Mouse (Mus musculus) macrophage (primary cell): ENCODE results near the gene 2010315B03Rik. TPM values are rescaled to one million over a fixed set of nuclear protein-coding genes. Genes with fewer than 3 reads are reported as not detected.

Experiments used
- H3K27ac ChIP-seq: fragments of 350-480 bp; formaldehyde crosslinking; 2 replicates; pipeline ENCODE4 v1.9.0; 2021
- H3K36me3 ChIP-seq: fragments of 350-480 bp; formaldehyde crosslinking; 2 replicates; pipeline ENCODE4 v1.9.0; 2021; ENCODE audit errors: inconsistent target
- H3K4me3 ChIP-seq: fragments of 350-480 bp; formaldehyde crosslinking; 2 replicates; pipeline ENCODE4 v1.9.0; 2021; ENCODE audit errors: inconsistent target
- H3K79me2 ChIP-seq: fragments of 350-480 bp; formaldehyde crosslinking; 2 replicates; pipeline ENCODE4 v1.9.0; 2021; ENCODE audit errors: inconsistent target
- WGBS: methylation state at CpG from one replicate; pipeline ENCODE4 v1.1.7; 2026; ENCODE audit warnings: inconsistent platforms; ENCODE audit not compliant: missing documents; 5-methylcytosine and 5-hydroxymethylcytosine counted together
- polyA plus RNA-seq: library from polyadenylated mRNA; stranded (reverse); fragments of 250-400 nt; gene quantifications from 3 replicates; pipeline ENCODE4 v1.2.4, GENCODE M21; 2018; ENCODE audit warnings: inconsistent platforms
- total RNA-seq, 78 experiments: library from RNA; depleted of rRNA; stranded (reverse); fragments of 250-400 nt; gene quantifications; 1 replicate in 9 of 78; 2 replicates in 24 of 78; 3 replicates in 43 of 78; 4 replicates in 2 of 78; pipeline ENCODE4 v1.2.4; 2018; ENCODE audit warnings: inconsistent platforms in 56 of 78

Gene 2010315B03Rik
- 100 to 1,000 TPM in 6 of 26 experiments, 10 to 100 TPM in 20; 11.1 to 136 (median 72.8) TPM for total RNA-seq (2018; cell fraction: chromatin; rRNA removed)
- 10 to 100 TPM in 22 of 26 experiments, 1 to 10 TPM in 4; 6.0 to 25.2 (median 18.8) TPM for total RNA-seq (2018; cell fraction: cytosol; rRNA removed)
- total RNA-seq (2018; cell fraction: nucleus; rRNA removed), result 100 to 1,000 TPM in 2 of 26 experiments, 10 to 100 TPM in 23, 1 to 10 TPM in 1; 8.6 to 128 (median 41.1) TPM
- 15.8 to 21.4 TPM (median 17.1 TPM) in 3 replicates for polyA plus RNA-seq

GRCm38 (mm10) chr9:124312171-124313142 is at the start of gene 2010315B03Rik:
Gene 2010315B03Rik (minus strand): TSS chr9:124312696.
- 0% methylated on average over 21 of the region's 22 CpGs for WGBS
- peaks cover 44% of the 10 kb centered on the region for H3K79me2 ChIP-seq
- H3K27ac ChIP-seq, result peak within 1 kb of the TSS; percentile 91
- H3K4me3 ChIP-seq, result peak within 1 kb of the TSS; percentile 87
- H3K36me3 ChIP-seq, result no peaks in the 10 kb centered on the region

GRCm38 (mm10) chr9:124311502-124311901 is 994 bp downstream of the 2010315B03Rik start:
- H3K36me3 ChIP-seq, result no peaks in the 10 kb centered on the region
- H3K27ac ChIP-seq, result peak overlapping the region; percentile 91
- peaks cover 53% of the 10 kb centered on the region for H3K79me2 ChIP-seq
- peak overlapping the region; percentile 87 for H3K4me3 ChIP-seq

GRCm38 (mm10) chr9:124288329-124288728 is 24.2 kb downstream of the 2010315B03Rik start:
- no peak overlapping the region for H3K27ac ChIP-seq
- H3K79me2 ChIP-seq, result no peaks in the 10 kb centered on the region
- H3K36me3 ChIP-seq, result peaks cover 12% of the 10 kb centered on the region
- H3K4me3 ChIP-seq, result no peak overlapping the region

- WGBS, result under 1% methylated on average over 22 of the region's 22 CpGs
- H3K27ac ChIP-seq, result peak overlapping the region; percentile 42
- peaks cover 48% of the 10 kb centered on the region for H3K79me2 ChIP-seq
- H3K4me3 ChIP-seq, result peak overlapping the region; percentile 94
- peaks cover 8% of the 10 kb centered on the region; the same call in 1 of the 2 replicates for H3K36me3 ChIP-seq
Measured at GRCm38 (mm10) chr9:124281912-124282686, 30.4 kb downstream of the 2010315B03Rik start.

GRCm38 (mm10) chr9:124281448-124281791 is 31.1 kb downstream of the 2010315B03Rik start:
- peaks cover 8% of the 10 kb centered on the region; the same call in 1 of the 2 replicates for H3K36me3 ChIP-seq
- 19% methylated on average over 1 of the region's 1 CpGs for WGBS
- H3K4me3 ChIP-seq, result peak overlapping the region; percentile 94
- H3K79me2 ChIP-seq, result peaks cover 55% of the 10 kb centered on the region
- H3K27ac ChIP-seq, result peak overlapping the region; percentile 42; the same call in 1 of the 2 replicates

- Histone ChIP-seq H3K79me2 (peaks cover 61% of the 10 kb centered on the region), H3K27ac (no peak overlapping the region), H3K36me3 (peaks cover 8% of the 10 kb centered on the region; the same call in 1 of the 2 replicates), H3K4me3 (peak overlapping the region; percentile 94)
- WGBS, result 88% methylated on average over 2 of the region's 2 CpGs
Measured at GRCm38 (mm10) chr9:124280576-124281447, 31.7 kb downstream of the 2010315B03Rik start.

GRCm38 (mm10) chr9:124279300-124279699 is 33.2 kb downstream of the 2010315B03Rik start:
- peaks cover 73% of the 10 kb centered on the region for H3K79me2 ChIP-seq
- peaks cover 8% of the 10 kb centered on the region; the same call in 1 of the 2 replicates for H3K36me3 ChIP-seq
- H3K4me3 ChIP-seq, result no peak overlapping the region
- H3K27ac ChIP-seq, result peak overlapping the region; percentile 33; the same call in 1 of the 2 replicates
- 49% methylated on average over 2 of the region's 2 CpGs for WGBS

GRCm38 (mm10) chr9:124275064-124275463 is 37.4 kb downstream of the 2010315B03Rik start:
- peaks cover 21% of the 10 kb centered on the region for H3K36me3 ChIP-seq
- no peak overlapping the region for H3K4me3 ChIP-seq
- H3K27ac ChIP-seq, result no peak overlapping the region
- H3K79me2 ChIP-seq, result peaks cover 79% of the 10 kb centered on the region
- 75% methylated on average over 2 of the region's 2 CpGs for WGBS

GRCm38 (mm10) chr9:124273172-124273571 is 39.3 kb downstream of the 2010315B03Rik start:
- Histone ChIP-seq H3K27ac (no peak overlapping the region), H3K4me3 (no peak overlapping the region), H3K36me3 (peaks cover 38% of the 10 kb centered on the region), H3K79me2 (peaks cover 60% of the 10 kb centered on the region)

GRCm38 (mm10) chr9:124267929-124268328 is 44.6 kb downstream of the 2010315B03Rik start:
- no peak overlapping the region for H3K4me3 ChIP-seq
- 81% methylated on average over 2 of the region's 2 CpGs for WGBS
- peaks cover 31% of the 10 kb centered on the region for H3K36me3 ChIP-seq
- no peak overlapping the region for H3K27ac ChIP-seq
- peaks cover 11% of the 10 kb centered on the region; the same call in 1 of the 2 replicates for H3K79me2 ChIP-seq

- no peak overlapping the region for H3K27ac ChIP-seq
- peaks cover 31% of the 10 kb centered on the region for H3K36me3 ChIP-seq
- H3K79me2 ChIP-seq, result peaks cover 6% of the 10 kb centered on the region; the same call in 1 of the 2 replicates
- H3K4me3 ChIP-seq, result no peak overlapping the region
Measured at GRCm38 (mm10) chr9:124267493-124267892, 45.0 kb downstream of the 2010315B03Rik start.

GRCm38 (mm10) chr9:124262987-124263717 is 49.3 kb downstream of the 2010315B03Rik start:
- H3K79me2 ChIP-seq, result no peaks in the 10 kb centered on the region
- WGBS, result 48% methylated on average over 4 of the region's 4 CpGs
- H3K27ac ChIP-seq, result no peak overlapping the region
- H3K4me3 ChIP-seq, result no peak overlapping the region
- H3K36me3 ChIP-seq, result no peaks in the 10 kb centered on the region

GRCm38 (mm10) chr9:124258067-124258556 is 54.4 kb downstream of the 2010315B03Rik start:
- no peak overlapping the region for H3K4me3 ChIP-seq
- no peak overlapping the region for H3K27ac ChIP-seq
- H3K36me3 ChIP-seq, result no peaks in the 10 kb centered on the region
- H3K79me2 ChIP-seq, result no peaks in the 10 kb centered on the region
- 14% methylated on average over 4 of the region's 4 CpGs for WGBS
